Mouse (Mus musculus) embryonic facial prominence, embryonic 14.5 days (tissue): ENCODE results near the gene Gper1. TPM values are rescaled to one million over a fixed set of nuclear protein-coding genes. Genes with fewer than 3 reads are reported as not detected.

Experiments
- ATAC-seq: fragments of 200-750 bp; cut with Nextera tagmentation; 2 replicates; pipeline ENCODE4 v1.8.0; 2017; ENCODE audit warnings: low read depth, moderate number of reproducible peaks, moderate TSS enrichment
- DNase-seq: peaks from one replicate; pipeline ENCODE4 v3.0.0-alpha.2; 2015; ENCODE audit warnings: low spot score
- H3K27ac ChIP-seq: fragments of 300-500 bp; sonication (generic); replicated peaks from 2 replicates; pipeline ENCODE4 v1.5.1; 2014; ENCODE audit warnings: low read depth, mild to moderate bottlenecking, low read length, moderate library complexity
- H3K27me3 ChIP-seq: fragments of 300-500 bp; sonication (generic); replicated peaks from 2 replicates; pipeline ENCODE4 v1.6.1; 2014; ENCODE audit warnings: low read length; ENCODE audit not compliant: control insufficient read depth, insufficient read depth
- H3K36me3 ChIP-seq: fragments of 300-500 bp; sonication (generic); 2 replicates; pipeline ENCODE4 v1.6.1; 2014; ENCODE audit warnings: low read length, mixed read lengths; ENCODE audit not compliant: control insufficient read depth, insufficient read depth
- H3K4me1 ChIP-seq: fragments of 300-500 bp; sonication (generic); 2 replicates; pipeline ENCODE4 v1.6.1; 2014; ENCODE audit warnings: antibody characterized with exemption, low read length; ENCODE audit not compliant: control insufficient read depth, insufficient read depth
- H3K4me2 ChIP-seq: fragments of 300-500 bp; sonication (generic); 2 replicates; pipeline ENCODE4 v1.6.1; 2014; ENCODE audit warnings: low read depth, mild to moderate bottlenecking, low read length, moderate library complexity, mixed read lengths
- H3K4me3 ChIP-seq: fragments of 300-500 bp; sonication (generic); 2 replicates; pipeline ENCODE4 v1.5.1; 2014; ENCODE audit warnings: low read depth, mild to moderate bottlenecking, low read length
- H3K9ac ChIP-seq: fragments of 300-500 bp; sonication (generic); 2 replicates; pipeline ENCODE4 v1.6.1; 2014; ENCODE audit warnings: low read depth, mild to moderate bottlenecking, low read length, moderate library complexity, mixed read lengths
- H3K9me3 ChIP-seq: fragments of 300-500 bp; sonication (generic); 2 replicates; pipeline ENCODE4 v1.6.1; 2016; ENCODE audit warnings: low read length; ENCODE audit not compliant: control insufficient read depth
- WGBS: fragments of 180-500 bp; shearing (Covaris S2); extraction: QIAGEN DNeasy Blood & Tissue Kit; methylation state at CpG from one replicate; pipeline ENCODE4 v1.1.7; 2014; 5-methylcytosine and 5-hydroxymethylcytosine counted together
- polyA plus RNA-seq: library from polyadenylated mRNA; unstranded; fragments of >200 nt; fragmentation: Nextera tagmentation; extraction: Ambion mirVana; gene quantifications from 2 replicates; pipeline ENCODE4 v1.2.1, GENCODE M21; 2014

Gene Gper1
- polyA plus RNA-seq, 1 experiment from 2014 or later, result 6.7 TPM

DNA sequence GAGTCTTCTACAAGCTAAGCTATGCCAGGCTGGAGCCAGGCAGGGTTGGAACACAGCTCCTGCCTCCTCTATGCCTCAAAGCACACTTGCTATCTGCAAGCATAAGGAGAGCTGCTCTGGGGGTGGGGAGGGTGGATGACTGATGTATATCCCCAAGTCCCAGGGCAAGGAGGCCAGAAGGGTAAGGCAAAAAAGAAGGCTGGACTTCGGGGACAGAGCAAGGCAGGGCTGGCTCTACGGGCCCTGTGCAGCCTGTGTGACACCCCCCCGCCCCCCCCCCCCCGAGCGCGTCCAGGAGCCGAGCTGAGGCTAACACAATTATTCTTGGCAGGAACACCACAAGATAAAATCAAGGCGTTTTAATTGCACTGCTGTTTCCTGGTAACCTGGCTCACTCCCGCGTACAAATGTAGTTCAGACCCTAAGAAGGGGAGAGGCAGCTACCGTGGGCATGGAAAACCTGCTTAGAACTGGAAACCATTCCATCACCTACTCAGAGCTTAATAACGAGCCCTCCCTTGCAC lies 6.9 kb downstream of the Gper1 start:
- peaks cover 5% of the 10 kb centered on the region; the same call in 1 of the 2 replicates for H3K4me1 ChIP-seq
- 39% methylated on average over 6 of the region's 12 CpGs for WGBS
- H3K27me3 ChIP-seq, result no peaks in the 10 kb centered on the region
- H3K9ac ChIP-seq, result peak overlapping the region; percentile 19; the same call in 1 of the 2 replicates
- no peaks in the 10 kb centered on the region for H3K36me3 ChIP-seq
- H3K4me2 ChIP-seq, result no peak overlapping the region
- H3K9me3 ChIP-seq, result no peaks in the 10 kb centered on the region
- H3K27ac ChIP-seq, result no peak overlapping the region
- no peak for ATAC-seq
- H3K4me3 ChIP-seq, result no peak overlapping the region
- DNase-seq, result no peak

DNA sequence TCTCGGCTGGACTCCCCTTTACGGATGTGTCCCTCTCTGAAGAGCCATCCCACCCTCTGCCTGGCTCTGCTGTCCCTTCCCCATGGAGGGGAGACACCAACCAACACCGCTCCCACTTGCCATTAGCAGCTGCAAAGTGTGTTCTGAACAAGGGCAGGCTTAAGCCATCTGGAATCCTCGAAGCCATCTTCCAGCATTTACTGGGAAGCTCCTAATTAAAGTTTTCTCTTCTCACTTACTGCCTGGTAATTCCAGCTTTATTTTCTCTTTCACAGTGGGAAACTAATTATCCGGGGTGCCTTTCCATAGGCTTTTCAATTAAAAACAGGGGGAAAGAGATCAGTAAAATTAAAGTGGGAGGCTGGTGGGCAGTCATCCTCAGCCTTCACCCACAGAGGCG lies 9.4 kb downstream of the Gper1 start:
- H3K27me3 ChIP-seq, result no peaks in the 10 kb centered on the region
- H3K4me1 ChIP-seq, result peaks cover 10% of the 10 kb centered on the region; the same call in 1 of the 2 replicates
- H3K27ac ChIP-seq, result no peak overlapping the region
- no peak for DNase-seq
- no peak overlapping the region; the same call in 1 of the 2 replicates for H3K9ac ChIP-seq
- H3K36me3 ChIP-seq, result no peaks in the 10 kb centered on the region
- no peak overlapping the region for H3K4me3 ChIP-seq
- H3K9me3 ChIP-seq, result no peaks in the 10 kb centered on the region
- no peak for ATAC-seq
- no peak overlapping the region for H3K4me2 ChIP-seq
- 69% methylated on average over 6 of the region's 6 CpGs for WGBS

DNA sequence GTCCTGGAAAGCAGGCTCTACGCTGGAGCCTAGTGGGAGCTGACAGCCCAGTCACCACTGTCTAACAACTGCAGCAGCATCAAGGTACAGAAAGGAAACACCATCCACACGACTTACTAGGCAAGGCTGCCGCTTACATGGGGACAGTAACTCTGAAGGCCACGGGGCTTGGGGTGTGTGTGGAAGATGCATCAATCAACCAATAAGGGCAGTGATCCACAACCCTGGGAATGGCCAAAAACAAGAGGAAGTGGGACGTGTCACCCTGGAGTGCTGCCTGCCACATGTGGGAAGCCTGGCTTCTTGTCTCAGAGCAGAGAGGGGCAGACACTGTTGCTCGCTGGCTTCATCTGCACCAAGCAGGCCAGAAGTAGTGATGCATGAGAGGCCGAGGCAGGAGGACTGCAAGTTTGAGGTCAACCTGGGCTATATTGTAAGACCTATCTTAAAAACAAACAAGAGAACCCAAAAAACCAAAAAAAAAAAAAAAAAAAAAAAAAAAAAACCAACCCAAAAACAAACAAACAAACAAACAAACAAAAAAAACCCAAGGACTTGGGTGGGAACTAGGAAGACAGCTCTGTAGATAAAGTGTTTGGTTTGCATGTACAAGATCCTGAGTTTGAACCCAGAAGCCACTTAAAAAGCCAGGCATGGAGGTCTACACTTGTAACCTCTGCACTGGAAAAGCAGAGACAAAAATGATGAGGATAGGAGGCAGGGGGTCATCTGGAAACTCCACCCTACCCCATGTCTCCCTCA lies 10.0 kb downstream of the Gper1 start:
- H3K4me2 ChIP-seq, result no peak overlapping the region
- no peaks in the 10 kb centered on the region for H3K27me3 ChIP-seq
- peaks cover 10% of the 10 kb centered on the region; the same call in 1 of the 2 replicates for H3K4me1 ChIP-seq
- no peak overlapping the region for H3K27ac ChIP-seq
- no peak for ATAC-seq
- peak overlapping the region; percentile 34; the same call in 1 of the 2 replicates for H3K9ac ChIP-seq
- H3K36me3 ChIP-seq, result no peaks in the 10 kb centered on the region
- 61% methylated on average over 7 of the region's 7 CpGs for WGBS
- no peaks in the 10 kb centered on the region for H3K9me3 ChIP-seq
- DNase-seq, result no peak
- no peak overlapping the region for H3K4me3 ChIP-seq

DNA sequence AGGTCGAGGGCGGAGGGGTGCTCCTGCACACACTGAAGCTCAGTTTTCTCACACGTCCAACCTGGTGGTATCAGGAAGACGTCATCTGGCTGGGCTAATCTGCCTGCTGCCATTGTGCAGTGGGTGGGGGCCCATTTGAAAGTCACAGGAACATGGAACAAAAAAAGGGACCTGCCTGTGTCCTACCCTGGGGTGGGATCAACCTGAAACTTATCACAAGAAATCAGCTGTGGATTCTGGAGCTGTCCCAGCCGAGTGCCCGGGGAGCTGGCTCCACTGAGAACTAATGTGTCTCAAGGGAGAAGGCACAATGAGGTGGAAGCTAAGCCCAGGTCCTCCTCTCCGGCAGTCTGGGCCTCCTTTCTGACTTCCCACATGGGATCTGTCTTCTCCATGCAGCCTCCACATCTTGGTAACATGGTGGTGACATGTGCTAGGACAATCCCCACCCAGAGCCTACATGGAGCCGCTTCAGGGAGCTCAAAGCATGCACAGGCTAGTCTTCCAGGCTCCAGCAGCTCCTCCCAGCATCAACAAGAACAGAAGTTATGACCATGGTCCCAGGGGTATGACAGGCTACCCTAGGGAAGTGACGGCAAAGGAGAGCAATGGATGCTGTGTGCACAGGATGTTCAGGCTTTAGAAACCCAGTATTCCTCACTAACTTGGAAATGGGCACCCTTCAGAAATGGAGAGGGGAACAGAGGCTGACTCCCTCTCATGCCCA lies 11.1 kb downstream of the Gper1 start:
- ATAC-seq (no peak), DNase-seq (no peak)
- 71% methylated on average over 9 of the region's 9 CpGs for WGBS
- Histone ChIP-seq H3K4me3 (no peak overlapping the region), H3K27ac (no peak overlapping the region), H3K9me3 (no peaks in the 10 kb centered on the region), H3K4me1 (peaks cover 10% of the 10 kb centered on the region; the same call in 1 of the 2 replicates), H3K9ac (no peak overlapping the region), H3K27me3 (no peaks in the 10 kb centered on the region), H3K4me2 (no peak overlapping the region), H3K36me3 (no peaks in the 10 kb centered on the region)

DNA sequence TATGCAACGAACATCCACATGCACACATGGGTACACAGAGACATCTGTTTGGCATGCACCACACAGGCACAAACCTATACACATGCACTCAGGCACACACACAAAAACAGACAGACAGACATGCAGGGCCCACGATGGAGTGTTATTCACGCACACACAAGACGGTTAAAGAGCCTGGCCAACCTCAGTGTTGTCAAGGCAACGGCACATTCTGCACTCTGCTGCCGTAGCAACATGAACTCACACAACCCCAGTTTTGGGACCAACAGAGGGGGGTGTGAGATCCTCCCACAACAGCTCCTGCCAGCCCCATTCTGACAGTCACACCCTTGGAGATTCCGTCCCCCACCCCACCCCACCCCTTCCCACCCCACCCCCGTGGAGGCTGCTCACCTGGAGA lies 12.0 kb downstream of the Gper1 start:
- ATAC-seq, result 0 out of 2 replicates have a peak, but pooled peaks have one; percentile 14
- Histone ChIP-seq H3K27ac (no peak overlapping the region), H3K4me2 (no peak overlapping the region), H3K9ac (no peak overlapping the region), H3K36me3 (no peaks in the 10 kb centered on the region), H3K27me3 (no peaks in the 10 kb centered on the region), H3K4me1 (peaks cover 10% of the 10 kb centered on the region; the same call in 1 of the 2 replicates), H3K4me3 (no peak overlapping the region), H3K9me3 (no peaks in the 10 kb centered on the region)
- peak; percentile 54 for DNase-seq
- 48% methylated on average over 8 of the region's 8 CpGs for WGBS

DNA sequence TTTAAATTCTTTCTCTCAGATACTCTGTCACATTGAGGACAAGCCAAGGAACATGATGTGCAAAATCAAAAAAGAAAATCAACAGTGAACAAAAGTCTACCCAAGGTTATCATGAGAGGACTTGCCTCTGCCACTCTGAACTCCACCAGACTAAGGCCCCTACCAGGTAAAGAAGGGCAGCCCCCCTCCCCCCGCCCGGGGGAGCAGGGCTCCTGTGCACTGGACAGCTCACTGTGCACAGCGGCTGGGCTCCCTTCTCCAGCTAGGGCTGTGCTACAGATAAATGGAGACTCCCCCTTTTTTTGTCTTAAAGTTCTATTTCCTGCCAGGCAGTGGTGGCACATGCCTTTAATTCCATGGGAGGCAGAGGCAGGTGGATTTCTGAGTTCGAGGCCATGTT lies 14.8 kb downstream of the Gper1 start:
- no peak overlapping the region for H3K4me2 ChIP-seq
- H3K9ac ChIP-seq, result no peak overlapping the region
- ATAC-seq (no peak), DNase-seq (no peak)
- no peaks in the 10 kb centered on the region for H3K36me3 ChIP-seq
- 95% methylated on average over 4 of the region's 4 CpGs for WGBS
- H3K4me1 ChIP-seq, result peaks cover 11% of the 10 kb centered on the region; the same call in 1 of the 2 replicates
- no peak overlapping the region for H3K27ac ChIP-seq
- no peaks in the 10 kb centered on the region for H3K27me3 ChIP-seq
- no peaks in the 10 kb centered on the region for H3K9me3 ChIP-seq
- H3K4me3 ChIP-seq, result no peak overlapping the region

DNA sequence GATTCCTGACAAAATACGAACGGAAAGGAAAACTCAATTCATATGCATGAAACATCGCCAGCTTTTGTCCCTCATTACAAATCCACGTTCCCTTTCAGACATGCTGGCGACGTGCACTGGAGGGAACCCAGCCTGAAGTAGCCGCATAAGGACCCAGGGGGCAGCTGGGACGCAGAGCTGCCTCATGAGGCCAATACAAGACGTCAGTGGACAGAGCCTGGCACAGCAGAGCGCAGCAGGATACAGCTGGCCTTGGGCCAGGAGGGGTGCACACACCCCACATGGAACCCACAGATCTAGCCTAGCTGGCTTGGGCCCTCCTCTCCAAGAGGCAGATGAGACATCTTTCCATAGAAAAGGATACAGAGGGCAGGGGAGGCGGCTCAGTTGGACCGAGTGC lies 15.5 kb downstream of the Gper1 start:
- Histone ChIP-seq H3K9ac (no peak overlapping the region), H3K36me3 (no peaks in the 10 kb centered on the region), H3K4me3 (no peak overlapping the region), H3K27me3 (no peaks in the 10 kb centered on the region), H3K9me3 (no peaks in the 10 kb centered on the region), H3K4me1 (peaks cover 13% of the 10 kb centered on the region; the same call in 1 of the 2 replicates), H3K27ac (no peak overlapping the region), H3K4me2 (no peak overlapping the region)
- 84% methylated on average over 12 of the region's 12 CpGs for WGBS
- DNase-seq, result no peak
- no peak for ATAC-seq

DNA sequence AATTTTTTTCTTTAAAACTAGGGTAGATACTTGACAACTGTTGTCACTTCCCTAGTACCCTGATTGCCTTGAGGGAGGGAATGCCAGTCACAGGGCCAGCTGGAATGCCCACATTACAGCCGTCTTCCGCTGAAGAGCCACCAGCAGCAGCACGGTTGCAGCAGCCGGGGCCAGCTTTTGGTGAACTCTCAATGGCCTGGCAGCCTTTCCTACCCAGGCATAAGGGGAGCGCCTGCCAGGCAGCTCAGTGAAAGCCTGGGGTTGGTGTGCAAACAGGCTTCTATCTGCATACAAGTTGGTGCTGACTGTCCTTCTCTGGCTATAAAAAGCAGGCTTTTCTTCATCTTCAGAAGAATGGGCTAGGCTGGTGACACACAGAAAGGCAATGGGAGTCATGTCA lies 17.5 kb downstream of the Gper1 start:
- H3K27ac ChIP-seq, result no peak overlapping the region
- no peak for ATAC-seq
- peaks cover 3% of the 10 kb centered on the region; the same call in 1 of the 2 replicates for H3K4me1 ChIP-seq
- H3K9me3 ChIP-seq, result no peaks in the 10 kb centered on the region
- H3K9ac ChIP-seq, result no peak overlapping the region
- WGBS, result 96% methylated on average over 5 of the region's 5 CpGs
- H3K4me3 ChIP-seq, result no peak overlapping the region
- no peak for DNase-seq
- H3K4me2 ChIP-seq, result no peak overlapping the region
- H3K36me3 ChIP-seq, result no peaks in the 10 kb centered on the region
- no peaks in the 10 kb centered on the region for H3K27me3 ChIP-seq
